ENCODE assay signal across 17 mouse cellular contexts in genomic region chr8:100015638-100016037, GRCm38 (mm10).
"Had no signal": no experiment of that assay in that cellular context is flagged by ENCODE, and none has a peak within 500 bp of the region (broad histone marks: within the 10 kb centered on the region; RNA-seq: fewer than 3 reads in every experiment).

No protein-coding gene starts in this region.

- ATAC-seq: liver, embryonic 12.5 days; liver, postnatal 0 days; lung, postnatal 0 days; midbrain, embryonic 13.5 days; midbrain, embryonic 15.5 days; midbrain, embryonic 16.5 days had no signal

- DNase-seq: left cerebral cortex, postnatal 4 days; liver; liver, embryonic 13.5 days; liver, postnatal 0 days; lung, adult 18-20 months; lung, adult 2 months; lung, embryonic 14.5 days; lung, postnatal 10 days; lung, postnatal 14 days; lung, postnatal 36 days; lung, postnatal 4 days; midbrain, embryonic 14.5 days had no signal
